Mouse (Mus musculus) CD8-positive naive resting alpha-beta T cell, adult 2 months (primary cell): ENCODE data around the gene Fras1.

Experiments
- DNase-seq, 2 experiments: peaks; one replicate each; pipeline ENCODE4 v3.0.0; 2022; ENCODE audit warnings: low read depth in 2 of 2, low spot score in 2 of 2

Fras1 gene

DNA sequence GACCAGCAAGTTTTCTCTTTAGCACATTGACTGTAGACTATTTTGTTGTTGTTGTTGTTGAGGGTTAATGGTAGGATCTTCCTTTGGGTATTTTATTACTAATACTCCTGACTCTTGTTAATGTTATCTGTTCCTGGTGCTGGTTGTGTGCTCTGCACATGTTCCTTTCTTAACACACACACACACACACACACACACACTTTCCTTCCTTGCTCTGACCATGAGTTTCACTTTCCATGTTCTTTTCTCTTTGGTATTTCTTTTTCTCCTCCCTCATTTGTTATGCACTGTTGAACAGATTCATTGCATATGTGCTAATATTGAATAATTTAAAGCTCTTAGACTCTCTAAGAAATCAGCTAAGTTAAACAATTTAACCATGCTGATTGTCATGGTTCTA, 105.2 kb downstream of the Fras1 start:
- DNase-seq: no peak

DNA sequence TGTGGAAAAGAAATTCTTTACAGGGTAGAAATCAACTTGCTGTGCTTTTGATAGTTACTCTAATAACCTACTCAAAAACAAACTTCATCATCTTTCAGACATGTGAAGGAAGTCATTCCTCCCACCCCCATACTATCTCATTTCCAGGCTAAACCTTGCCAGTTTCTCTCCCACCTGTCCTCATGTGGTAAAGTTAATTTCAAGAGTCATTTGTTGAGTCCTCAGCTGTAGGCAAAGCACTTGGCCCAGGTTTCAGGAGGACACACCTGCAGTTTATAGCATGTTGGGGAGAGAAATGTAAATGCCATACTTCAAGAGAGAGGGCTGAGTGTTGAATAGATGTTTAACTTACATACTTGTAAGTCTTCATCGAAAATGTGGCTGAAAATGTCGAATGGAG, 107.4 kb downstream of the Fras1 start:
- DNase-seq: no peak

DNA sequence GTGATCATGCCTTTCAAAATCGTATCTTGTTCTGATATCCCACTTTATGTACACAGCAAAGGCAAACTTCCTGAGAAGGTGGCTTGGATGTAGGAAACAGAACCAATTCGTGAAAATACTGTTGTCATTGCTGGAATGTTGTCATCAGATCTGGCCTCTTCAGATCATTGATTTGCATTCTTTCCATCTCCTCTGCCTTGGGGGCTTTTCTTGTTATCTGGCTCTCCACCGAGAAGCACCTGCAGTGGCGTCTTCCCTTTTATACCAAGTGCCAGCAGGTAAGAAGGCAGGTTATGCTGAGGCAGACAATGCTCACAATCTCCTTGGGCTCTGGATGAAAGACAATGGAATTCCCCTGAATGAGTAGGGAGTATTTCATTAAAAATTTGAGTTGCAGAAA, 108.3 kb downstream of the Fras1 start:
- no peak for DNase-seq

DNA sequence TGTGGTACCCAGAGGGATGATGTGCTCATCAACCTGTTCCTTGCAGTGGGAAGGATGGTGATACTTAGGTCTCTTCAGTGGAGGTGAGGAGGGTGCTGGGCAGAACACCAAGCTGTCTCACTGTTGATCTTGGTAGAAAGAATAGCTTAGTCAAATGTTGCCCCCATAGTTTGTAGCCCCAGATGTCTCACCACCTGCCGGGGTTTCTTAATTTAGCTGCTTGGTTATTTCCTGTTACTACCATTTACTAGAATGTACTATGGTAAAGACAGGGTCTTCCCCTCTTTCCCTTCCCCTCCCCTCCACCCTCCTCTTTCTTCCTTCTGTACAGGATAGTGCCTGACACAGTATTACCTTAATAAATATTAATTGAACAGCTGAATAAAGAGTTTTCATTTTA, 118.7 kb downstream of the Fras1 start:
- no peak for DNase-seq

DNA sequence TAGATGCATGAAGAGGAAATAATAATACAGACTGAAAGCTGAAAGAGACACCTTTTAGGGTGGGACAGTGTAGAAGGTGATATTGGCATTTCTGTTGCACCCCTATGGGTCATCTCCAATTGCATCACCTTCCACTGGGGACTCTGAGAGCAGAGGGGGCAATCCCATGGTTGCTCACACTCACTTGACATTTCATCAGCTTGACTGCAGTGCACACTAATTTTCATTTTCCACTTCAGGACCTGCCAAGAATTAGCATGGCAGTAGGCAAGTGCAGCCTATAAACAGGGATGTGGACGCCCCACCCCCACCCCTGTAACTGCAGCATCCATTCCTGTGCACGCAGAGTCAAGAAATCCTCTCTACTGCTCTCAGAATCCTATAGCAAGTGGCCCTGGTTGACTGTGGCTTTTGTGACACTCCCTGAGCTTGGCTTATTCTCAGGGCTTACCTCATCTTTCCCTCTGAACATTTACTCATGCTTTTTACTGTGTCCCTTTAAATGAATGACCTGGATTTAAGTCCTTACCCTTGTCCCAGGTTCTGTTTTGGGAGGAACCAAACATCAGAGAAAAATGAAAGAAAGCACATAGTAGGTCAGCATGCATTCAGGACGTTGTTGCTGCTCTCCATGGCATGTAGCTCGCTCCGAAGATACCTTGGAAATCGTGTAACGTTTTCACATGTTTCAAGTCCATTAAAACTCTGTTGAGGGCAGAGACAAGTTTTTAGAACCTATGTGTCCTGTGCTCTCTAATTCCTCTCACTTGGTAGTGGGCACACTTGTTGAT, 120.9 kb downstream of the Fras1 start:
- no peak for DNase-seq

DNA sequence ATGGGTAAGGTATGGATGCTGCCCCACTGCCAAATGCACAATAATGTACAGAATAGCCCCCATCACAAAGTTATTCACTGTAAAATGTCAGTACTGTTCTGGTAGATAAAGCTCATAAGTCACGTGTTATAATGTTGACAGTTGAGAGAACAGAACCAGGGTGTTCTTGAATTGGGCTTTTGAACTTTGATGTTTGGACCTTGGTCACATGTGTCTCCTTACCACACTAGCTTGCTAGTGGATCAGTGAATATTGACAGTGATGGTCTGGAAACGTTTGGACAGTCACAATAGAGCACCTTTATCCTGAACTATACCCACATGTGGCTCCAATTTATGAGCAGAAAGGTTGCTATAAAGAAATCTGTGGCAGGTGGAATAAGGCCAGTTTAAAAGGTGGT, 124.3 kb downstream of the Fras1 start:
- no peak for DNase-seq

DNA sequence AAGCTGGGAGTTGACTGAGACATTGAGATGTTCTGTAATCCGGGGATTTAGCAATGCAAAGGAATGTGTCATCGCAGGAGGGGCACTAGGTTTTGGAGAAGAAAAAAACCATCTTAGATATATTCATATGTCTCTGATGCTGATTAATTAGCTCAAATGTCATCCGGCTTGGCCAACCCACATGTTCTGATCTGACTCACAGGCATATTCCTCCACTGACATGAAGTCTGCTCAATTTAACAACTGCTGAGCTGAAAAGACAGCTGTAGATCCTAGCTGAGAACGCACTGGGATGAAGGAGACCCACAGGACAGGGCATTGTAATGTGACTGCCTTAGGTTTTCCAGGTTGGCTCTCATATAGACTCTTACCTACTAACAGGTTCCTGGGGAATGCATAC, 128.0 kb downstream of the Fras1 start:
- no peak for DNase-seq

DNA sequence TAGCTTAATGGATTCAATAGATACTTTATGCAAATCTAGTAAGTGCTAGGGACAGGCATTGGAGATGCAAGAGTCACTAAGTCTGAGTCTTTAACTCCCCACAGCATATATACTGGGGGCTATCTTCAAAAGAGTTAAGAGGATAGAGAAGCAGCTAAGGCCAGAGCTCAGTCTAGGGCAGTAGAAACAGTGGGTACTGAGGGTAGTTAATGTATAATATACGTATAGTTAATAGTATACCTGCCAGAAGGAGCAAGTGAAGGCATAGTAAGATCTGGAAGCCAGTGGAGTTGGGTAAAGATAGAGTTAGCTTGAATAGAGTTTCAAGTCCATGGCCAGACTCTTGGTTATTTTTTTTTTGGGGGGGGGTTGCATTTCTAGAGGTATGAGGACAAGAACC, 128.6 kb downstream of the Fras1 start:
- no peak for DNase-seq

DNA sequence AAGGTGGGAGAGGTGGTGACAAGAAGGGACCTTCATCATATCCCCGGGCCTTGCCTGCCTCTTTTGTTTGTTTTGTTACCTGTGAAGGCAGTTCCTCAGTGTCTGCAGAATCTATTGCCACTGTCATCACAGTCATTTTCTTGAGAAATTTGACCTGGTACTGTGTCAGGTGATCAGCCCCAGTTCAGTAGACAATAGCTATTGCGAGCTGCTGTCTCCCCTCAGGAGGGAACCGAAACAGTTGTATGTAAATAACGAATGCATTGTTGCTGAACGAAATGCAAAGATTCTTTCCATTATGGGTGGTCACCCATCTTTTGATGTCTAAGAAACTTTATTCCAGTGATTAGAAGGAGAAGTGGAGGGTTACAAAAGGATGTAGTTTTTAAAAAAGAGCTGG, 137.2 kb downstream of the Fras1 start:
- DNase-seq: no peak

DNA sequence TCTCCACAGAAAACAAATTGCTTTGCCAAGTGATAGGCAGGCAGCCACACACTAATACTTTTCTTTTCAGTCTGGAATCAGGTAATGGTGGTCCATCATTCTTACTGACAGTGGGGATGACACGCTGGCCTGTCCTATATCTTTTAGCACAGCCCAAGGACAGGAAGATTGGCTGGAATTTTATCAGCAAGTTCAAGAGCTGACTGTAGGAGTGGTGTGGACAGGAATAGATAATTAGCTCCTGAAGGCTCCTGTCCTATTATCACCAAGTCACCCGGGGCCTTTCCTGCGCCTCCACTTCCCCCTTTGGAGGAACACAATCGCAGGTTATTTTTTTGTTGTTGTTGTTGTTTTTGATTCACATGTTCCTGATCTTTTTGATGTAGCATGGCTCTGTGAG, 139.6 kb downstream of the Fras1 start:
- DNase-seq: no peak

DNA sequence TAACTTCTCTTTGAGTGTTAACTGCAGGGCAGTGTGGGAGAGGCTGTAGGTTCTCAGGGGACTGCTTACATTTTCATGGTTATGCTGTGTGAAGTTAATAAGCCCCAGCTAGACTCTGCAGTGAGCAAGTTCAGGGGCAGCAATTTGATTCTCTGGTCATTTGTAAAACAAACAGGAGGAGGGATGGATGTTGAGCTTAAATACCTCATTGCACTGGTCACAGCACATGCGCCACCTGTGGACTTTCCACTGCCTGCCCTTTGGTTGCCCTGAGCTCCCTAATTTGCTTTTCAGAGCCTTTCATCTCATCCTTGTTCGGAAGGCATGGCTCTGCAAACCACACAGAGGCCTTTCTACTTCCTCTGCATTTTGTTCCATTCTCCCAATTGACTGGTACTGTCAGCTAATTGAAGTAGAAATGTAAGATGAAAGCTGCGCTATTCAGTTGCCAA, 142.1 kb downstream of the Fras1 start:
- DNase-seq: no peak

DNA sequence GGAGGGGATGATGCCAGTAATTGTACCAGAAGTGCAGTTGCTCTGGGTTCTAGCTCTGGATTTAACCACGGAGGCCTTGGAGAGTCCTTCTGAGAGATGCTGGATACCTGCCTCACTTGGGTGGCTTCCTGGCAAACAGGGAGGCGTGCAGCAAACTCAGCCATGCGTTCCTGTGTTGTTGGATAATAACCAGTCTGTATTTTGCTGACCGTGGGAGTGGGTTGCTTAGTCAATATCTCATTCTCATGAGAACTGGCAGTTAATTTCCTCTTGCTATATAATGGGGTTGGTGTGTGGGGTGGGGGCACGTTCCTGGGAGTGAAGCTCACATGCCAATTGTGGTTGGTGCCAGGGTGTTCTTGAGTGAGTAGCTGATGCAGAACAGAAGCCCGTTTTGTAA, 142.6 kb downstream of the Fras1 start:
- DNase-seq: no peak

DNA sequence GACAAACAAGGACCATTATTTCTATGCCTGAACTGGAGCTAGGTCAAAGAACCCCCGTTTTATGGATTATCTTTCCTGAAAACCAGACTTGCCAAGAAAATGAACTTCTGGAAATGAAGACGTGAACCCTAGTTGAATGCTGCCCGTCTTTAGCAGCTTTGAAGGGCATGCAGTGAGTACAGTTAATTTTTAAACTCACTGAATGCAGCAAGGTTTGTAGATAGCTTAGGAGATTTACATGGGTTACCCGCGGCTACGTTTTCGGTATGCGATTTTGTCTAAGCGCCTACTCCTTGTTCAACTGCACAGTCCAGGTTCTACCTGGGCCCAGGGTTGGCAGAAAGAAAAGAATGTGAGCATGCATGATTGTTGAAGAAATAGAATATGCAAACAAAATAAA, 147.8 kb downstream of the Fras1 start:
- no peak for DNase-seq

DNA sequence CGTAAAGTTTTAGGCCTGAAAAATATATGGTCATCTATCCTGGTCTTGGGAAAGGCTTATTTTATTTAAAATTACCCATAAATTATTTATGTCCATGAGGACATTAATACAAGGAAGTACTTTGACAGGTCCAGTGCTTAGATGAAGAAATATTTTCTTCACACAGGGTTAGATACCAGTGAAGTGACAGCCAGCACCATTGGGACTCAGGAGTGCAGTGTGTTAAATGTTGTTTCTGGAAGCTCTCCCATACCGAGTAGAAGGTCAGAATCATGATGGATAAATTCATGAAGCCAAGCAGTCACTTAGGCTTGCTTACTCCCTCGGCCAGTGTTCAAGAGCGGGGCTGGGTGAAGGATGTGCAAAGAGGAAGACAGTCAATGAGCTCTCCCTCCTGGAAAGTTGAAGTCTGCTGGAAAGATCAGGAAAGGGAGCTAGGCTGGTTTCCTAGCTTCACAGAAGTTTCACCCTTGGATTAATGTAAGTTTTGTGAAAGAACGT, 149.2 kb downstream of the Fras1 start:
- no peak for DNase-seq

DNA sequence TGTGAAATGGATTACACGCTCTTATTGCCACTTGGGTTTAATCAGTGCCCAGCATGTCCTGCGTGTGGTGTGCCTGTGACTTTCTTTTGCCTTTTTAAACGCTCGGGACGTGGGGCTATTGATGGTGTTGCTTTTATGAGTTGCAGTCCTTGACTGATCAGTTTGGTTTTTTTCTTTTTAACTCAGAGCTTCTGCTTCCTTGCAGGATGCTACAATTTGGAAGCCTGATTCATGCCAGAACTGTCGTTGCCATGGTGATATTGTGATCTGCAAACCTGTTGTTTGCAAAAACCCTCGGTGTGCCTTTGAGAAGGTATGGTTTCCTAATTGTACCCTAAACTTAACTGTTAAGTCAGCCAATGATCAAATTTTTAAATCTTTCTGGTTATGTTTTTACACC, 154.5 kb downstream of the Fras1 start:
- no peak for DNase-seq

DNA sequence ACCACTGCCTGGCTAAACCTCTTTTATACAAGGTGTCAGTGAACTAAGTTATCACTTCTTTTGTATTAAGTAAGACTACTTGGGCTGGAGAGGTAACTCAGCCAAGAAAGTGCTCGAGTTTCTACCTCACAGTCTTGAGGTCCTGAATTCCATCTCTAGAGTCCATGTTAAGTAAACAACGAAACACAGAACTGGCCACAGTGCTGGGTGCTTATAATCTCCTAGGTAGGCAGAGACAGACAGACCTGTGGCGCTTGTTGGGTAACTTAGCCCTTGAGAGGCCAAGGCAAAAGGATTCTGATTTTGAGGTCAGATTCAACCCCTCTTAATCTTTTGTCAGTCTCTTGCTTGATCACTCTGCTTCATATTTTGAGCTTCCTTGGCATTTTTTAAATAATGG, 156.8 kb downstream of the Fras1 start:
- no peak for DNase-seq

DNA sequence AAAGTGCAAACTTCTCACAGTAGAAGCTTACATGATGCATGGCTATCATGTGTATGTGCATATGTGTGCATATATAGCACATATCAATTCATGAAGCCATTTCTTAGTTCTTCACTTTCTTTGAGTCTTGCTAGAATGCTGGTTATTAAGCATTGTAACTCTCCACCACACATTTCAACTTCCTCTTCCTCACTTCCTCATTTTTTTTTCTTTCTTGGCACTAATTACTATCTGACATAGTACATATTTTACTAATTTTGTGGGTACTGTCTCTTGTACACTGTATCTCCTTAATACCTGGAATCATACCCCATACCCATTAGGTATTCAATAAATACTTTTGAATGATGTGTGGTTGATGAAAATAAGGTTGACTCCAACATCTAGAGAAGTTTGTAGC, 158.2 kb downstream of the Fras1 start:
- DNase-seq: no peak

DNA sequence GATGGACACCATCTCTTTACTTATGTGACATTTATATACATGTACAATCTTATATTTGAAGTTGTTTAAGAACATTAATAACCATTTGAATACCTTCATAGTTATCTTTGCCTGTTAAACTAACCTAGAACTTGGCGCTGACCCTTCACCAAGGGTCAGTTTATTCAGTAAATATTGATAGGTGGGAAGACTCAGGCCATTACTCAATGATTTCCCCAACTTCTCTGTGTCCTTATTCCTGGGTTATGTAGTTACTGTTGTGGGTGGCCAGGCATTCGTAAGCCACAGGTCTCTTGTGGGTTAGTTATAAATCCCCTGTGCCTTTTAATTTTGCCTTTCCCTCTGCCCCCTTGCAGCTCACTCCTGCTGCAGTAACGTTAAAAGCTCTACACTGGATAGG, 162.8 kb downstream of the Fras1 start:
- no peak for DNase-seq

DNA sequence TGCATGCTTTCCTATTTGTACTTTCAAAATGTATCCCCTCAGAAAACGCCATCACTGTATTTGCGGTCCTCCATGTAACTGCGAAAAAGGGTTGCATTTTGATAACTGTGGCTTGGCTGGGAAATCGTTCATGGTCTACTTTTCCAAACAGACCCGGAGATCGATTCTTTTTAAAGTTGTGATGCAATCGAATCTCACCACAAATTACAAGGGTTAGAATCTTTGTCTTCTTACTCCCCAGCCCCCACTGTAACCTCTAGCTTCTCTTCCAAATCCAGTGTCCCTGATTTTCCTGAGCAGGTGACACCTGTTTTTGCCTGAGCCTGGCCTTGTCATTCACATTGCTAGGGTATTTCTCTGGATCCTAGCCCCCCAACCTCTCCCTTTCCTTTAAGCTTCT, 163.2 kb downstream of the Fras1 start:
- no peak for DNase-seq

DNA sequence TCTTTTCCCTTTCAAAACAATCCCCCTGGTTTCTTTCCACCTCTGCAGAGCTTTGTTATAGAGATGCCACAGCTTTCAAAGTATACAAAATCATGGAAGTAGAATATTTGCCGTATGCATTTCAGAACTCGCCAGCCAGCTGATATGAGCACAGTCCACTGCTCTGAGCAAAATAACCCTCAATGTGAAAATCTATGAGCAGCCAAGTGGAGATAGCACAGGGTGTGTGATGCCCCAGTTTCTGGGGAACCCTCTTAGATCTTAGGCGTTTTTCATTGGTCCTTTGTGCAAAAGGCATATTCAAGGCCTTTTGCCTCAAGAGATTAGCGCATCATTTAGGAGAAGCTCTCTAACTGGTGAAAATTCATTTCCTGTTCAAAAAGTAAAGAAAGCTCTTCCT, 170.4 kb downstream of the Fras1 start:
- no peak for DNase-seq

DNA sequence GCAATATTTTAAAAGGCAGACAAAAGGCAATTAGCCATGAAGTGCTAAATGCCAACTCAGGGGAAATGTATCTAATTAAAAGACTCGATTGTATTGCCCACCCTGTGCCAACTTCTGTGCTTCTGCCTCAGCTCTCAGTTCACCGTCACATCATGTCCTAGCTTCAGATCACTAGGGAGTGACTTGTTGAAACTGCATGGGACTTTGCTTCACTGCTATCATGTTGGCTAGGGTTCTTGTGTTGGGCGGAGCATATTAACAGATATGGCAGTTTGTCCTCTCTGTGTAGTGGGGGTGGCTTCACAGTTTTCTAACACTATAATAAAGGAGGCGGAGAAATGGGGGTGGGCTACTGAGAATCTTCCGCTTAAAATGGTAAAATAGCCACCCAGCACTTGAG, 172.2 kb downstream of the Fras1 start:
- no peak for DNase-seq

DNA sequence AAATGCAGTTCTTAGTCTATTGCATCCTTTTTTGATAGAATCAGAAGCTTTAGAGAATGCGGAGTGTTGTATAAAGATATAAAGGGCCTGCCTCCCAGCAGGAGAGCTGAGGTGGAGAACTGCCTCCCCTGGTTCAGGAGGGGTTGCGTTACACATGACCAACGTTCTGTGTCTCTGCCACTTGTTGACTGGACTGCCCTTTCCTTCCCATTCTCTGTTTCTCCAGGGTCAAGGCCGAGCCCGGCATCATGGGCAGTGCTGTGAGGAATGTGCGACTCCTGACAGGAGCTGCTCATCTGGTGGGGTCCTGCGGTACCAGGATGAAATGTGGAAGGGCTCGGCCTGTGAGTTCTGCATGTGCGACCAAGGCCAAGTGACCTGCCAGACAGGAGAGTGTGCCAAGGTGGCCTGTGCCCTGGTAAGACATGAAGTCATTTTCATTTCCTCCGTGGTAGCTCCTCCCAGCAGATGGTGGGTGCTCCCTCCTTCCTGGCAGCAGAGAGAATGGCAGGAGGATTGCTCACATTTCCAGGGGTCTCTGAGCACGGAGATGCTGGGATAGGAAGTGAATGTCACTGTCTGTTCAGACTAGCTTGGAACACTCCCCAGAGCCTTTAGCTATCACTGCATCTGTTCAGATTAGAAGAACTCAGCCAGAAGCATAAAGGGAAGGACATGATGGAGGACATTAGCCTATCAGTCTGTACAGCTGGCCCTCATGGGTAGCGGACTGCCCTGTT, 181.4 kb downstream of the Fras1 start:
- no peak for DNase-seq
